Mouse (Mus musculus): Measurements from ENCODE around the gene Egfr. TPM values are rescaled to one million over a fixed set of nuclear protein-coding genes. Genes with fewer than 3 reads are reported as not detected.

Gene Egfr
- polyA plus RNA-seq, 1 experiment from 2014 or later = 6.4 TPM

DNA sequence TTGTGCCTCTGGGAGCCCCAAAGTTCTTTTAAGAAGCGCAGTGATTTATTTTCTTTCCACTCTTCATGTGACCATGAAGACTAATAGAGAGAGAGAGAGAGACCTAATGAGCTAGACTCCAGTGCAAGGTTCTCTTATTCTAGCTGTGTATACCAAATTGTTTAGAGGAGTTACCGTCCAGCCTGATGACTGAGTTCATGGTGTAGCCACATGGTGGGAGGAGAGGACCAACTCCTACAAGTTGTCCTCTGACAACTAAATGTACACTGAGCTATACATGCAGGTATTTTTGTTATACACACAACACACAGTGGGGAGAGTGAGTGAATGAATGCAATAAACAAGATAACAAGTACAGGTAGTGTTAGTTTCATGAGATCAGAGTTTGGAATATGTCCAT is 9.2 kb upstream of the Egfr start:
- Histone ChIP-seq H3K9ac (replicated peaks; ENCODE audit: low read length) (no peak overlapping the region), H3K36me3 (replicated peaks; ENCODE audit: control insufficient read depth, insufficient read depth, low read depth, low read length) (no peaks in the 10 kb centered on the region), H3K27ac (replicated peaks; ENCODE audit: low read depth, low read length) (no peak overlapping the region), H3K4me3 (ENCODE audit: low read depth, low read length) (no peak overlapping the region), H3K9me3 (replicated peaks; ENCODE audit: control insufficient read depth, low read length) (no peaks in the 10 kb centered on the region), H3K27me3 (ENCODE audit: control insufficient read depth, insufficient read depth, low read length) (no peaks in the 10 kb centered on the region), H3K4me1 (ENCODE audit: control insufficient read depth, insufficient read depth, low read length) (no peaks in the 10 kb centered on the region), H3K4me2 (ENCODE audit: low read depth, low read length) (no peak overlapping the region)
- WGBS = 91% methylated on average over 2 of the region's 2 CpGs
- ATAC-seq (replicated peaks; ENCODE audit: insufficient number of reproducible peaks, low FRiP score, low TSS enrichment, low read depth) (no peak), DNase-seq (ENCODE audit: low spot score) (no peak)

- Histone ChIP-seq H3K4me3 (ENCODE audit: low read depth, low read length) (peak overlapping the region; percentile 61), H3K4me1 (ENCODE audit: control insufficient read depth, insufficient read depth, low read length) (peaks cover 3% of the 10 kb centered on the region; the same call in 1 of the 2 replicates), H3K36me3 (replicated peaks; ENCODE audit: control insufficient read depth, insufficient read depth, low read depth, low read length) (no peaks in the 10 kb centered on the region), H3K27ac (replicated peaks; ENCODE audit: low read depth, low read length) (no peak overlapping the region), H3K9me3 (replicated peaks; ENCODE audit: control insufficient read depth, low read length) (no peaks in the 10 kb centered on the region), H3K9ac (replicated peaks; ENCODE audit: low read length) (no peak overlapping the region), H3K4me2 (ENCODE audit: low read depth, low read length) (peak overlapping the region; percentile 95), H3K27me3 (ENCODE audit: control insufficient read depth, insufficient read depth, low read length) (peaks cover 19% of the 10 kb centered on the region)
- peak; percentile 18; the same call in 1 of the 2 replicates for ATAC-seq (replicated peaks; ENCODE audit: insufficient number of reproducible peaks, low FRiP score, low TSS enrichment, low read depth)
- WGBS = 34% methylated on average over 7 of the region's 7 CpGs
- no peak for DNase-seq (ENCODE audit: low spot score)
Measured at GRCm38 (mm10) chr11:16751457-16751982, 483 bp upstream of the Egfr start.

DNA sequence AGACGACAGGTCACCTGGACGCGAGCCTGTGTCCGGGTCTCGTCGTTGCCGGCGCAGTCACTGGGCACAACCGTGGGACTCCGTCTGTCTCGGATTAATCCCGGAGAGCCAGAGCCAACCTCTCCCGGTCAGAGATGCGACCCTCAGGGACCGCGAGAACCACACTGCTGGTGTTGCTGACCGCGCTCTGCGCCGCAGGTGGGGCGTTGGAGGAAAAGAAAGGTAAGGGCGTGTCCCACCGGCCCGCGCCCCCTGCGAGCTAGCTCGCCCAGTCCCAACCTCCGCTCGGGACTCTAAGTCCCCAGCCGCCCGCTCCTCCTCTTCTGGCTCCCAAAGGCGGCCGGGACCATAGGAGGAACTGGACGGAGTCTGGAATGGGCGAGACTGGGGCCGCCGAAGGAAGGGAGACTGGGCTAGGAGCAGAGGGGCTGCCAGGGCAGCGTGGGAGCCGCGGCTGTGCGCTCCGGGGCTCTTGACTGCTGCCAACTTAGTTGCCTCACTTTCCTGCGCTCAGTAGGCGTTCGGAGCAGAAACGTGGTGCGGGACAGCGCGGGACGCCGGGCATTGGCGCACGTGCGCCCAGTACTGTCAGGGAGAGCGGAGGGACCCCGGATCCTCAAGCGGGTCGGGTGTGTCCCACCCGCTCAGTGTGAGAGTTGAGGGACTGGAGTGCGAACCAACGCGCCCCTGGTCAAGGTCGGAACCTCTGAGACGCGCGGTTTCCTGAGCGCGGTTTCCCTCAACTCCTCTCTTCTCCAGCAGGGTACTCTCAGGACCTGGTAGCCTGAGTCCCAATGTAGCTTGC is 548 bp downstream of the Egfr start:
- Histone ChIP-seq H3K36me3 (replicated peaks; ENCODE audit: control insufficient read depth, insufficient read depth, low read depth, low read length) (no peaks in the 10 kb centered on the region), H3K4me1 (ENCODE audit: control insufficient read depth, insufficient read depth, low read length) (peaks cover 3% of the 10 kb centered on the region; the same call in 1 of the 2 replicates), H3K9me3 (replicated peaks; ENCODE audit: control insufficient read depth, low read length) (no peaks in the 10 kb centered on the region), H3K4me2 (ENCODE audit: low read depth, low read length) (peak overlapping the region; percentile 95), H3K9ac (replicated peaks; ENCODE audit: low read length) (peak overlapping the region; percentile 55), H3K4me3 (ENCODE audit: low read depth, low read length) (peak overlapping the region; percentile 61), H3K27me3 (ENCODE audit: control insufficient read depth, insufficient read depth, low read length) (peaks cover 19% of the 10 kb centered on the region), H3K27ac (replicated peaks; ENCODE audit: low read depth, low read length) (no peak overlapping the region)
- peak; percentile 37 for DNase-seq (ENCODE audit: low spot score)
- WGBS = under 1% methylated on average over 66 of the region's 68 CpGs
- ATAC-seq (replicated peaks; ENCODE audit: insufficient number of reproducible peaks, low FRiP score, low TSS enrichment, low read depth) = peak; percentile 79

GRCm38 (mm10) chr11:16753154-16754040 is 1.4 kb downstream of the Egfr start:
- Histone ChIP-seq H3K9ac (replicated peaks; ENCODE audit: low read length) (peak overlapping the region; percentile 55), H3K9me3 (replicated peaks; ENCODE audit: control insufficient read depth, low read length) (no peaks in the 10 kb centered on the region), H3K4me3 (ENCODE audit: low read depth, low read length) (peak overlapping the region; percentile 61), H3K27ac (replicated peaks; ENCODE audit: low read depth, low read length) (no peak overlapping the region), H3K36me3 (replicated peaks; ENCODE audit: control insufficient read depth, insufficient read depth, low read depth, low read length) (no peaks in the 10 kb centered on the region), H3K4me1 (ENCODE audit: control insufficient read depth, insufficient read depth, low read length) (peaks cover 3% of the 10 kb centered on the region; the same call in 1 of the 2 replicates), H3K27me3 (ENCODE audit: control insufficient read depth, insufficient read depth, low read length) (peaks cover 19% of the 10 kb centered on the region), H3K4me2 (ENCODE audit: low read depth, low read length) (peak overlapping the region; percentile 95)
- WGBS = 30% methylated on average over 18 of the region's 18 CpGs
- ATAC-seq (replicated peaks; ENCODE audit: insufficient number of reproducible peaks, low FRiP score, low TSS enrichment, low read depth) (no peak), DNase-seq (ENCODE audit: low spot score) (no peak)

GRCm38 (mm10) chr11:16759930-16760329 is 7.9 kb downstream of the Egfr start:
- no peak overlapping the region for H3K27ac ChIP-seq (replicated peaks; ENCODE audit: low read depth, low read length)
- no peak for DNase-seq (ENCODE audit: low spot score)
- no peaks in the 10 kb centered on the region for H3K4me1 ChIP-seq (ENCODE audit: control insufficient read depth, insufficient read depth, low read length)
- no peaks in the 10 kb centered on the region for H3K27me3 ChIP-seq (ENCODE audit: control insufficient read depth, insufficient read depth, low read length)
- no peaks in the 10 kb centered on the region for H3K9me3 ChIP-seq (replicated peaks; ENCODE audit: control insufficient read depth, low read length)
- no peak overlapping the region for H3K4me2 ChIP-seq (ENCODE audit: low read depth, low read length)
- no peak for ATAC-seq (replicated peaks; ENCODE audit: insufficient number of reproducible peaks, low FRiP score, low TSS enrichment, low read depth)
- H3K9ac ChIP-seq (replicated peaks; ENCODE audit: low read length) = no peak overlapping the region
- no peaks in the 10 kb centered on the region for H3K36me3 ChIP-seq (replicated peaks; ENCODE audit: control insufficient read depth, insufficient read depth, low read depth, low read length)
- H3K4me3 ChIP-seq (ENCODE audit: low read depth, low read length) = no peak overlapping the region
- 80% methylated on average over 6 of the region's 6 CpGs for whole genome bisulfite sequencing

GRCm38 (mm10) chr11:16761184-16761583 is 9.2 kb downstream of the Egfr start:
- ATAC-seq (replicated peaks; ENCODE audit: insufficient number of reproducible peaks, low FRiP score, low TSS enrichment, low read depth) (no peak), DNase-seq (ENCODE audit: low spot score) (no peak)
- WGBS = 63% methylated on average over 2 of the region's 2 CpGs
- Histone ChIP-seq H3K9ac (replicated peaks; ENCODE audit: low read length) (no peak overlapping the region), H3K9me3 (replicated peaks; ENCODE audit: control insufficient read depth, low read length) (no peaks in the 10 kb centered on the region), H3K4me1 (ENCODE audit: control insufficient read depth, insufficient read depth, low read length) (no peaks in the 10 kb centered on the region), H3K4me3 (ENCODE audit: low read depth, low read length) (no peak overlapping the region), H3K4me2 (ENCODE audit: low read depth, low read length) (no peak overlapping the region), H3K27me3 (ENCODE audit: control insufficient read depth, insufficient read depth, low read length) (no peaks in the 10 kb centered on the region), H3K36me3 (replicated peaks; ENCODE audit: control insufficient read depth, insufficient read depth, low read depth, low read length) (no peaks in the 10 kb centered on the region), H3K27ac (replicated peaks; ENCODE audit: low read depth, low read length) (no peak overlapping the region)

- WGBS = 75% methylated on average over 9 of the region's 9 CpGs
- no peak overlapping the region for H3K27ac ChIP-seq (replicated peaks; ENCODE audit: low read depth, low read length)
- no peaks in the 10 kb centered on the region for H3K4me1 ChIP-seq (ENCODE audit: control insufficient read depth, insufficient read depth, low read length)
- no peaks in the 10 kb centered on the region for H3K27me3 ChIP-seq (ENCODE audit: control insufficient read depth, insufficient read depth, low read length)
- no peak overlapping the region for H3K4me3 ChIP-seq (ENCODE audit: low read depth, low read length)
- DNase-seq (ENCODE audit: low spot score) (no peak), ATAC-seq (replicated peaks; ENCODE audit: insufficient number of reproducible peaks, low FRiP score, low TSS enrichment, low read depth) (no peak)
- H3K4me2 ChIP-seq (ENCODE audit: low read depth, low read length) = no peak overlapping the region
- no peaks in the 10 kb centered on the region for H3K36me3 ChIP-seq (replicated peaks; ENCODE audit: control insufficient read depth, insufficient read depth, low read depth, low read length)
- H3K9ac ChIP-seq (replicated peaks; ENCODE audit: low read length) = no peak overlapping the region
- H3K9me3 ChIP-seq (replicated peaks; ENCODE audit: control insufficient read depth, low read length) = no peaks in the 10 kb centered on the region
Measured at GRCm38 (mm10) chr11:16766038-16766815, 14.2 kb downstream of the Egfr start.

Measured in embryonic facial prominence, embryonic 11.5 days (tissue).